Mouse (Mus musculus) retina, adult 2 months (tissue): ENCODE measurements around the gene Stoml2.
"Not testable (repeated sequence)": the region's sequence is repeated elsewhere in the genome, so short reads cannot be mapped to it uniquely, and the experiment has no call there.

Experiments
- DNase-seq: peaks from one replicate; pipeline ENCODE4 v3.0.0-alpha.2; 2012; ENCODE audit warnings: low read depth, low spot score

Gene Stoml2

DNA sequence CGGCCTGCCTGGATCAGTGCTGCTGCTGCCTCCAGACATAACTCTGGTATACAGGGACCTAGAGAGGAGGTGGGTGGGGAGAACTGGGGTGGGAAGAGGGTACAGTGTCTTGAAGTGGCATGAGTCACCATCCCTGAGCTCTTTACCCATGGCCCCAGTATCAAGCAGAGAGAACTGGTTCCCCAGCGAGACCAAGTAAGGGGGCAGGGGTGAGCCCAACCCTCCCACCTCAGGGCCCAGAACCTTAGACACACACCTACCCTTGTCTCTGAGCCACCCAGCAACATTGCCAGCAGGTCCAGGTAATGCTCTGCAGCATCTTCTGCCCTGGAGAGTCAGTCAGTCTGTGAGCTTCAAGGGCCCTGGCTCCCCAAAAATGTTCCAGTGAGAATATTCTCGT is 26.6 kb downstream of the Stoml2 start:
- no peak for DNase-seq

DNA sequence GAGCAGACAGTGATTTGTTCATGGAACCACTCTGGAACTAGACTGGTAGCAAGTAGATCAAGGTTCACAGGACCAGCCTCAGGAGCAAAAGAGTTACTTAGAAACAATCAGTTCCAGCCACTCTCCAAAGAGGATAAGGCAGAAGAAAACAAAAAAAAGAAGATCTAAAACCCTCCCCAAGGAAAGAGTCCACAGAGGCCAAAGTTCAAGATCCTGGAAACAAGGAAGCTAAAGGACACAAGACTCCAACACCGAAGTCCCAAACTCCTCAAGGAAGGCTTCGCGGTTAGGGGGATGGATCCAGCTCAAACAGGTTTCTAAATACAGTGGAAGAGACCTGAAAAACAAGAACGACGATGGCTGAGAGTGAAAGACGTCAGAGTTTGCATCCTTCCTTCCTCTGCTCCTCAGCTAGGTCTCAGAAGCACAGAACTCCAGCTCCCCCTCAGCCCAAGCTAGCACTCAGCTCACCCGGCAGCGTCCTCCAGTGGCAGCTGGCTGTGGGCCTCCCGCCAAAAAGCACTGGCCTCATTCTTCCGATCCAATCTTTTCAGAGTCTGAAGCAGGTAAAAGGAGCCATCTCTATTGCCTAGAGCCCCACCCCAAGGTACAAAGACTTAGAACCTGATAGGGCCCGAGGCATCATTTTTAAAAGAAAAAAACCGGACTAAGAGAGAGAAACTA is 28.6 kb downstream of the Stoml2 start:
- DNase-seq = no peak

DNA sequence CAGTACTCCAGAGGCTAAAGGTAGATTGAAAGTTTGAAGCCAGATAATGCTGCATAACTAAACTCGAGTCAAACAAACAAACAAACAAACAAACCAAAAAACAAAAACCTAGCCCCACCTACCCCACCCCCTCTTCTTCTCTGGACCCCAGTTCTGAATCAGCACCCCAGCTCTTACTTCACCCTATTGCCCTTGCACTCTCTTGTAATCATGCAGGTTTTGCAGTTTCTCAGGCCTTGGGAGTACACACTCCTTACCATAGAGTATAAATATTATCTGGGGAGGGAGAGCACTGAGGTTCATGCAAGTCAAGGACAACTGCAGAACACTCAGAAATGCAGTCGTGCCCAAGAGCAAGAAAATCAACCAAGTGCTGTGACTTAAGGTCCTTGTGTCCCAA is 30.2 kb downstream of the Stoml2 start:
- DNase-seq = no peak

DNA sequence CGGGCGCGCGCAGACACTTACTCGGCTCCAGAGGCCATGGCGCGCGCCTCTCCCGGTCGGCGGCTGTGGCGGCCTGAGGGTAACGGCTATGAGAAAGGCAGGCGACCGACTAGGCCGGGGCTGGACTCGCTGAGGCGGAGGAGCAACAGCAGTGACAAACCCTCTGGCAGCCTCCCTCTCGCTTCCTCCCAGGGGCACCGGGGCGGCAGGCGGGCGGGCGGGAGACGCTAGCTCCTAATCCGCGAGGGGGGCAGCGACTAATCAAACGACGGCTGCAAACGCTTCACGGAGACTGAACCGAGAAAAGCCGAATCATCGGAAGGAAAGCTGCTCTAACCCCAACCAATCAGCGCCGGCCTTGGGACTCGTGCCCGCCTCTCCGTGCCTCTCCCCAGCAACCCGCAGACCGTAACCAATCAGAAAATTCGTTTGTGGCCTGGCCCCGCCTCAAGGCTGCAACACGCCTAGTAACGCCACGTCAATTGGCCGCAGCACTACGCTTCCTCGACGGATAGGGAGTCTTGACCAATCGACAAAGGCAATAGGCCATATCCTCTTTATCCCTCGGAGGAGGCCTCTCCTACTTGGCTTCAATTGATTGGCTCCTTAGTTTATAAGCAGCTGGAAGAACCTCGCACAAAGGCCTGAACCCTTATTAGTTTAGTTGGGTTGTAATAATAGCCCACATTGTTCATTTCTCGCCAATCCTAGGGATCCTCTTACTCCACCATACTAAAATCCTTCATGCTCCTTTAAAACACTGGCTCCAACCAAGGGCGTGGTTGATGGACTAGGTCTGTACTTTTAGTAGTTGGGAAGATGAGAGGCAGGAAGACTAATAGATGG is 31.1 kb downstream of the Stoml2 start, which contains the start of gene Vcp:
Gene Vcp (minus strand): TSS at position 367 of the 846 bp plus-strand sequence.
- DNase-seq = peak; percentile 97

DNA sequence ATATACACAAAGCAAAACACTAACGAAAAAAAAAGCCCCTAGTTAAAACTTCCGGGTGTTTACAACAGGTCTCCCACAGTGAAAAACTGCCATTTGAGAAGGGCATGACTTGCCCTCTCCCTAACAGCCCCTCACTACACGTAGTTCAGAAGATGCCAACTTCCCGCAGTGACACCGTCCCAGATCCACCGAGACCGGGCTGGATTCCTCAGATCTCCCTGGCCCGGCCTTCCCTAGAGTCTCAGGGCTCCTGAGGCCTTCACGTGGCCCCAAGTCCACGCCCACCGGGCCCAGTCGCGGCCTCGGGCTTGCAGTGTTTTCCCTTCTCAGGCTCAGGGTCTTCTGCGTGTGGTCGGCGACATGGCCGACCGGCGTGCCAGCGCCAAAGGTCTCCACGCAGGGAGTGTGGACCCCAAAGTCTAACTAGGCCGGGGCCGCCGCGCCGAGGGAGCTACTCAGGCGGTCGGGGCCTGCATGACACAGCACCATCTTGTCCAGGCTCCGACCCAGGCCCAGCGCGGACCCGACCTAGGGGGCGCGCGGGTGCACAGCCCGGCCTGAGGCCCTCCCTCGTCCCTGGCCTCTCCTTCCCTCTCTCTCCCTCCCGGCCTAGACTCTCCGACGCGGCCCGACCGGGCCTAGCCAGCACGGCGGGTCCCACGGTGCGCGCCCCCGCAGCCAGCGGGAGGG is 31.9 kb downstream of the Stoml2 start:
- peak; percentile 43 for DNase-seq

DNA sequence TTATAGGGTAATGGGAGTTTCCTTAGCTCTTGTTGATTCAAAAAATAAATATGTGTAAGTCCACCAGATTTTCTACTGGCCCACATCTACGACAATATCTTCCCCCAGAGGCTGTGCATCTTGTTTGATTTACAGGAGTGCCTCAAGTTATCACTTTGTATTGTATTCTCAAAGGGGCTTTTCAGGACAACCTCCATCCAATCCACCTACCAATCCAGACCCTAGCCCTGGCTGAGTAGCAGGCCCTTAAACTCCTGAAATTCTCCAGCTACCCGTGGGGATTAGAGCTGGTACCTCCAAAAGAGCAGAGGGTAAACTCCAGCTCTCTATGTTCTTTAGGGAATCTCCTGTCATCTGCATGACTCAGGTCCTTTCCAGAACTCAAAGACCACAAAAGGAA is 33.5 kb downstream of the Stoml2 start:
- no peak for DNase-seq

DNA sequence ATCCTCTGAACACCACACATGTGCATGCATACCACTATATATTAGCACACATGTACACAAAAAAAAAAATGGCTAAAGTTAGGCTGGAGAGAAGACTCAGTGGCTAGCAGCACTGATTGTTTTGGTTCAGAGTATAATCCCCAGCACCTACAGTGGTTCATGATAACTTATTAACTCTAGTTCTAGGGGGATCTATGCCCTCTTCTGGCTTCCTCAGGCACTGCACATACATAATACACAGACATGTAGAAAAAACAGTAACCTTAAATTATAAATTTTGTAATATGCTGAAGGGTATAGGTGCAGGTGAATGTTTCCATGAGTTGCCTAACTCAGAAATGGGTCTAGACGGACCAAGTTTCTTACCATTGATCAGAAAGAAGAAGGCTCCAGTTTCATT is 43.2 kb downstream of the Stoml2 start:
- no peak for DNase-seq

DNA sequence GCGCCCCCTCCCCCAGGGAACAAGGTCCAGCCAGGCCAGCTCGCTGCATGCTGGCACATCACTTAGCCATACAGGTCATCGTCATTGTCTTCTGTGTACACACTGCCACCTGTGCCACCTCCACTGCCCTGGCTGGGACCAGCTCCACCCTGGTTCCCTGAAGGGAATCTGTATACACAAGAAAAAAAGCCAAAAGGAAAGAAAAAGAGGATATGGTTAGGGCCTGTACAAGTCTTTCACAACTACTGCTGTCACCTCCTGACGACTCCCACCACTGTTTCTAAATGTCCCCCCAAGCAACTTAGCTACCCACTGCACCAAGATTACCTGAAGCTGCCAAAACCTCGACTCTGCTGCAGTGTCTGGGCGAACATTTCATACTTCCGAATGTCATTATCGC is 51.0 kb downstream of the Stoml2 start:
- DNase-seq = not testable (repeated sequence)

DNA sequence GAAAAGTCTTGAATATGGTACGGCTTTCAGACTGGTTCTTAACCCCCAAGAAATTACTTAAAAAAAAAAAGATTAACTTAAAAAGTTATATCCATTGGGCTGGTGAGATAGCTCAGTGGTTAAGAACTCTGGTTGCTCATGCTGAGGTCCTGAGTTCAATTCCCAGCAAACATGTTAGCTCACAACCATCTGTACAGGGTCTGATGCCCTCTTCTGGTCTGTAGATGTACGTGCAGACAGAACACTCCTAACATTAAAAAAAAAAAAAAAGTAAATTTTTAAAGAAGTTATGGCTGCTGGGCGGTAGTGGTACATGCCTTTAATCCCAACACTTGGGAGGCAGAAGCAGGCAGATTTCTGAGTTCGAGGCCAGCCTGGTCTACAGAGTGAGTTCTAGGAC is 53.4 kb downstream of the Stoml2 start:
- DNase-seq = no peak
